Mouse (Mus musculus): Measurements from ENCODE around the gene ccdc198. TPM values are rescaled to one million over a fixed set of nuclear protein-coding genes. Genes with fewer than 3 reads are reported as not detected.
"Not testable (repeated sequence)": the region's sequence is repeated elsewhere in the genome, so short reads cannot be mapped to it uniquely, and the experiment has no call there.

Gene ccdc198
- polyA plus RNA-seq, 1 experiment from 2014 or later, result 0.20 TPM

- WGBS, result 63% methylated on average over 5 of the region's 5 CpGs
- Histone ChIP-seq H3K4me1 (ENCODE audit: control insufficient read depth, insufficient read depth, low read length) (no peaks in the 10 kb centered on the region), H3K9ac (ENCODE audit: low read length) (no peak overlapping the region), H3K27me3 (ENCODE audit: control insufficient read depth, insufficient read depth, low read length) (no peaks in the 10 kb centered on the region), H3K4me3 (ENCODE audit: low read length) (no peak overlapping the region), H3K9me3 (replicated peaks; ENCODE audit: control insufficient read depth, low read length) (no peaks in the 10 kb centered on the region), H3K27ac (ENCODE audit: low read length) (no peak overlapping the region), H3K36me3 (ENCODE audit: control insufficient read depth, insufficient read depth) (no peaks in the 10 kb centered on the region), H3K4me2 (ENCODE audit: low read depth, low read length) (no peak overlapping the region)
- ATAC-seq (replicated peaks; ENCODE audit: extremely low read depth, insufficient read depth, low FRiP score), result no peak
These were observed 20.2 kb upstream of the ccdc198 start for GRCm38 (mm10) chr14:49265286-49266002.

GRCm38 (mm10) chr14:49241522-49241921 lies 3.8 kb downstream of the ccdc198 start:
- no peaks in the 10 kb centered on the region for H3K9me3 ChIP-seq (replicated peaks; ENCODE audit: control insufficient read depth, low read length)
- no peak for ATAC-seq (replicated peaks; ENCODE audit: extremely low read depth, insufficient read depth, low FRiP score)
- WGBS, result 17% methylated on average over 1 of the region's 1 CpGs
- no peak overlapping the region for H3K4me3 ChIP-seq (ENCODE audit: low read length)
- H3K9ac ChIP-seq (ENCODE audit: low read length), result no peak overlapping the region
- H3K27me3 ChIP-seq (ENCODE audit: control insufficient read depth, insufficient read depth, low read length), result no peaks in the 10 kb centered on the region
- H3K4me1 ChIP-seq (ENCODE audit: control insufficient read depth, insufficient read depth, low read length), result no peaks in the 10 kb centered on the region
- no peaks in the 10 kb centered on the region for H3K36me3 ChIP-seq (ENCODE audit: control insufficient read depth, insufficient read depth)
- H3K27ac ChIP-seq (ENCODE audit: low read length), result no peak overlapping the region
- H3K4me2 ChIP-seq (ENCODE audit: low read depth, low read length), result no peak overlapping the region

- Histone ChIP-seq H3K9me3 (replicated peaks; ENCODE audit: control insufficient read depth, low read length) (no peaks in the 10 kb centered on the region), H3K36me3 (ENCODE audit: control insufficient read depth, insufficient read depth) (no peaks in the 10 kb centered on the region), H3K4me3 (ENCODE audit: low read length) (no peak overlapping the region), H3K4me1 (ENCODE audit: control insufficient read depth, insufficient read depth, low read length) (no peaks in the 10 kb centered on the region), H3K27me3 (ENCODE audit: control insufficient read depth, insufficient read depth, low read length) (no peaks in the 10 kb centered on the region), H3K9ac (ENCODE audit: low read length) (no peak overlapping the region), H3K27ac (ENCODE audit: low read length) (no peak overlapping the region), H3K4me2 (ENCODE audit: low read depth, low read length) (no peak overlapping the region)
- WGBS, result 27% methylated on average over 11 of the region's 11 CpGs
- ATAC-seq (replicated peaks; ENCODE audit: extremely low read depth, insufficient read depth, low FRiP score), result no peak
These were observed 7.1 kb downstream of the ccdc198 start for GRCm38 (mm10) chr14:49238206-49238605.

GRCm38 (mm10) chr14:49234788-49235515 lies 10.3 kb downstream of the ccdc198 start:
- Histone ChIP-seq H3K9ac (ENCODE audit: low read length) (no peak overlapping the region), H3K4me3 (ENCODE audit: low read length) (no peak overlapping the region), H3K4me1 (ENCODE audit: control insufficient read depth, insufficient read depth, low read length) (no peaks in the 10 kb centered on the region), H3K36me3 (ENCODE audit: control insufficient read depth, insufficient read depth) (no peaks in the 10 kb centered on the region), H3K27me3 (ENCODE audit: control insufficient read depth, insufficient read depth, low read length) (no peaks in the 10 kb centered on the region), H3K9me3 (replicated peaks; ENCODE audit: control insufficient read depth, low read length) (no peaks in the 10 kb centered on the region), H3K27ac (ENCODE audit: low read length) (no peak overlapping the region), H3K4me2 (ENCODE audit: low read depth, low read length) (no peak overlapping the region)
- ATAC-seq (replicated peaks; ENCODE audit: extremely low read depth, insufficient read depth, low FRiP score), result no peak
- WGBS, result 43% methylated on average over 9 of the region's 9 CpGs

DNA sequence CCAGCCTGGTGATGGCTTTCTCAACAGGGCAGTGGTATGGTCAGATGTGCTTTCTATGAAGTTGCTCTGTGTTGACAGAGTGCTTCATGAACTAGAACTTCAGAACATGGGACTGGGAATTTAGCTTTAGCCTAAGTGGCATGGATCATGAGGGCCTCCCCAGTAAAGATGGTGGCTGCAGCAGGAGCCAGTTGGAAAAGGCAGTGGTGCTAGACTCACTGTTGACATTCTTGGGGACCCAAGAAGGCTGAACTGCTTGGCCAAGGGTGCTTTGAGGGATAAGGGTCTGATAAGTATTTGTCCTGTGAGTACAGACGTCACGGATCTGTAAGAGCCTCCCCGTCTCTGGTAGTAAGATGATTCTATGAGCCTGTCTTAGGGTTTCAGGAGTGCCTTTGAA lies 13.4 kb downstream of the ccdc198 start:
- H3K27ac ChIP-seq (ENCODE audit: low read length), result no peak overlapping the region
- H3K4me2 ChIP-seq (ENCODE audit: low read depth, low read length), result no peak overlapping the region
- ATAC-seq (replicated peaks; ENCODE audit: extremely low read depth, insufficient read depth, low FRiP score), result no peak
- H3K36me3 ChIP-seq (ENCODE audit: control insufficient read depth, insufficient read depth), result no peaks in the 10 kb centered on the region
- H3K27me3 ChIP-seq (ENCODE audit: control insufficient read depth, insufficient read depth, low read length), result no peaks in the 10 kb centered on the region
- 61% methylated on average over 3 of the region's 3 CpGs for WGBS
- no peak overlapping the region for H3K4me3 ChIP-seq (ENCODE audit: low read length)
- H3K4me1 ChIP-seq (ENCODE audit: control insufficient read depth, insufficient read depth, low read length), result no peaks in the 10 kb centered on the region
- H3K9me3 ChIP-seq (replicated peaks; ENCODE audit: control insufficient read depth, low read length), result no peaks in the 10 kb centered on the region
- H3K9ac ChIP-seq (ENCODE audit: low read length), result no peak overlapping the region

- no peak for ATAC-seq (replicated peaks; ENCODE audit: extremely low read depth, insufficient read depth, low FRiP score)
- H3K27ac ChIP-seq (ENCODE audit: low read length), result no peak overlapping the region
- 81% methylated on average over 11 of the region's 11 CpGs for WGBS
These were observed 18.3 kb downstream of the ccdc198 start for GRCm38 (mm10) chr14:49226986-49227385.

DNA sequence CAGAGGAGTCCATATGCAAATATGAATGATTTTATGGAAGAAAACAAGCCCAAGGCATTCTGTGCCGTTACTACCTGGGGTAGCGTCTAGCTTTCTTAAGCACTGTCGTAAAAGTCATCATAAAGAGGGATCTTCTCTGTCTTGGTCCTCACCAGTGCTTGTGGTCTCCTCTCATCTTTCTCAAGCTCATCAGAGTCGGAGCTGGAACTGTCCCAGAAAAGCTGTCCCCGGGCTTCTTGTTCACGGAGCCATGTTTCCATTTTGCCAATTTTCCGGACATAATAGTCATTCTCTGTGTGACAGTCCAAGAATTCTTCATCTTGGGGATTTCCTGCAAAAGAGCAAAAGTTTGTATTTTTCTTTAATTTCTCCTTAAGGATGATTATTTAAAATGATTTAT lies 18.8 kb downstream of the ccdc198 start:
- no peak overlapping the region for H3K9ac ChIP-seq (ENCODE audit: low read length)
- no peaks in the 10 kb centered on the region for H3K36me3 ChIP-seq (ENCODE audit: control insufficient read depth, insufficient read depth)
- WGBS, result 83% methylated on average over 7 of the region's 7 CpGs
- no peak overlapping the region for H3K4me3 ChIP-seq (ENCODE audit: low read length)
- no peaks in the 10 kb centered on the region for H3K27me3 ChIP-seq (ENCODE audit: control insufficient read depth, insufficient read depth, low read length)
- H3K4me2 ChIP-seq (ENCODE audit: low read depth, low read length), result no peak overlapping the region
- no peak overlapping the region for H3K27ac ChIP-seq (ENCODE audit: low read length)
- H3K9me3 ChIP-seq (replicated peaks; ENCODE audit: control insufficient read depth, low read length), result no peaks in the 10 kb centered on the region
- ATAC-seq (replicated peaks; ENCODE audit: extremely low read depth, insufficient read depth, low FRiP score), result no peak
- no peaks in the 10 kb centered on the region for H3K4me1 ChIP-seq (ENCODE audit: control insufficient read depth, insufficient read depth, low read length)

More at GRCm38 (mm10) chr14:49226986-49227385, 18.3 kb downstream of the ccdc198 start:
- Histone ChIP-seq H3K4me2 (ENCODE audit: low read depth, low read length) (no peak overlapping the region), H3K27me3 (ENCODE audit: control insufficient read depth, insufficient read depth, low read length) (no peaks in the 10 kb centered on the region), H3K4me3 (ENCODE audit: low read length) (no peak overlapping the region), H3K9me3 (replicated peaks; ENCODE audit: control insufficient read depth, low read length) (no peaks in the 10 kb centered on the region), H3K4me1 (ENCODE audit: control insufficient read depth, insufficient read depth, low read length) (no peaks in the 10 kb centered on the region), H3K36me3 (ENCODE audit: control insufficient read depth, insufficient read depth) (no peaks in the 10 kb centered on the region), H3K9ac (ENCODE audit: low read length) (no peak overlapping the region)

- no peaks in the 10 kb centered on the region for H3K9me3 ChIP-seq (replicated peaks; ENCODE audit: control insufficient read depth, low read length)
- no peaks in the 10 kb centered on the region for H3K36me3 ChIP-seq (ENCODE audit: control insufficient read depth, insufficient read depth)
- H3K4me2 ChIP-seq (ENCODE audit: low read depth, low read length), result no peak overlapping the region
- H3K4me1 ChIP-seq (ENCODE audit: control insufficient read depth, insufficient read depth, low read length), result no peaks in the 10 kb centered on the region
- no peak for ATAC-seq (replicated peaks; ENCODE audit: extremely low read depth, insufficient read depth, low FRiP score)
- 74% methylated on average over 2 of the region's 2 CpGs for WGBS
- no peak overlapping the region for H3K9ac ChIP-seq (ENCODE audit: low read length)
- H3K27ac ChIP-seq (ENCODE audit: low read length), result no peak overlapping the region
- no peak overlapping the region for H3K4me3 ChIP-seq (ENCODE audit: low read length)
- H3K27me3 ChIP-seq (ENCODE audit: control insufficient read depth, insufficient read depth, low read length), result no peaks in the 10 kb centered on the region
These were observed 23.5 kb downstream of the ccdc198 start for GRCm38 (mm10) chr14:49221771-49222170.

GRCm38 (mm10) chr14:49219466-49220022 lies 25.7 kb downstream of the ccdc198 start:
- H3K9me3 ChIP-seq (replicated peaks; ENCODE audit: control insufficient read depth, low read length), result not testable (repeated sequence)
- WGBS, result 79% methylated on average over 4 of the region's 4 CpGs

More at GRCm38 (mm10) chr14:49219466-49220022, 25.7 kb downstream of the ccdc198 start:
- not testable (repeated sequence) for ATAC-seq (replicated peaks; ENCODE audit: extremely low read depth, insufficient read depth, low FRiP score); H3K36me3 ChIP-seq (ENCODE audit: control insufficient read depth, insufficient read depth); H3K4me2 ChIP-seq (ENCODE audit: low read depth, low read length); H3K9ac ChIP-seq (ENCODE audit: low read length); H3K4me3 ChIP-seq (ENCODE audit: low read length); H3K4me1 ChIP-seq (ENCODE audit: control insufficient read depth, insufficient read depth, low read length); H3K27me3 ChIP-seq (ENCODE audit: control insufficient read depth, insufficient read depth, low read length); H3K27ac ChIP-seq (ENCODE audit: low read length)

Data from heart, embryonic 16.5 days (tissue).